Mouse (Mus musculus): ENCODE results near the gene Tnfrsf22. TPM values are rescaled to one million over a fixed set of nuclear protein-coding genes. Genes with fewer than 3 reads are reported as not detected.
"Not testable (repeated sequence)": the region's sequence is repeated elsewhere in the genome, so short reads cannot be mapped to it uniquely, and the experiment has no call there.

The Tnfrsf22 gene
- polyA plus RNA-seq (2014; fragmentation: Nextera tagmentation; extraction: Ambion mirVana), result 15.1 and 15.7 TPM in 2 replicates

GRCm38 (mm10) chr7:143649034-143649768, at the start of gene Tnfrsf22:
Gene Tnfrsf22 (minus strand): TSS chr7:143649661.
- Histone ChIP-seq H3K4me3 (ENCODE audit: low read length) (peak within 1 kb of the TSS; percentile 67), H3K9me3 (ENCODE audit: control insufficient read depth, low read length) (peaks cover 3% of the 10 kb centered on the region; the same call in 1 of the 2 replicates), H3K4me1 (ENCODE audit: control insufficient read depth, insufficient read depth, low read length) (no peaks in the 10 kb centered on the region), H3K9ac (ENCODE audit: low read depth, low read length) (peak within 1 kb of the TSS; percentile 59), H3K27ac (ENCODE audit: low read depth, low read length) (no peak within 1 kb of the TSS), H3K27me3 (ENCODE audit: control insufficient read depth, insufficient read depth, low read length) (no peaks in the 10 kb centered on the region), H3K36me3 (ENCODE audit: control insufficient read depth, insufficient read depth, low read length) (no peaks in the 10 kb centered on the region), H3K4me2 (replicated peaks; ENCODE audit: low read depth, low read length) (peak within 1 kb of the TSS; percentile 79)
- peak; percentile 97 for ATAC-seq (ENCODE audit: low FRiP score, low TSS enrichment)
- WGBS, result 2% methylated on average over 39 of the region's 39 CpGs

- WGBS, result 61% methylated on average over 2 of the region's 2 CpGs
- ATAC-seq (ENCODE audit: low FRiP score, low TSS enrichment), result no peak
- H3K9ac ChIP-seq (ENCODE audit: low read depth, low read length), result no peak overlapping the region
Observed at GRCm38 (mm10) chr7:143696140-143696539, 46.7 kb upstream of the Tnfrsf22 start.

GRCm38 (mm10) chr7:143694550-143694949, 45.1 kb upstream of the Tnfrsf22 start:
- H3K4me3 ChIP-seq (ENCODE audit: low read length), result no peak overlapping the region
- ATAC-seq (ENCODE audit: low FRiP score, low TSS enrichment), result no peak
- H3K36me3 ChIP-seq (ENCODE audit: control insufficient read depth, insufficient read depth, low read length), result peaks cover 65% of the 10 kb centered on the region
- H3K4me2 ChIP-seq (replicated peaks; ENCODE audit: low read depth, low read length), result no peak overlapping the region
- H3K27ac ChIP-seq (ENCODE audit: low read depth, low read length), result no peak overlapping the region
- WGBS, result 95% methylated on average over 7 of the region's 7 CpGs
- no peak overlapping the region for H3K9ac ChIP-seq (ENCODE audit: low read depth, low read length)
- no peaks in the 10 kb centered on the region for H3K27me3 ChIP-seq (ENCODE audit: control insufficient read depth, insufficient read depth, low read length)
- no peaks in the 10 kb centered on the region; the same call in 1 of the 2 replicates for H3K9me3 ChIP-seq (ENCODE audit: control insufficient read depth, low read length)
- H3K4me1 ChIP-seq (ENCODE audit: control insufficient read depth, insufficient read depth, low read length), result no peaks in the 10 kb centered on the region

More at GRCm38 (mm10) chr7:143696140-143696539, 46.7 kb upstream of the Tnfrsf22 start:
- Histone ChIP-seq H3K9me3 (ENCODE audit: control insufficient read depth, low read length) (no peaks in the 10 kb centered on the region; the same call in 1 of the 2 replicates), H3K27me3 (ENCODE audit: control insufficient read depth, insufficient read depth, low read length) (no peaks in the 10 kb centered on the region), H3K4me1 (ENCODE audit: control insufficient read depth, insufficient read depth, low read length) (no peaks in the 10 kb centered on the region), H3K4me2 (replicated peaks; ENCODE audit: low read depth, low read length) (no peak overlapping the region), H3K4me3 (ENCODE audit: low read length) (no peak overlapping the region), H3K36me3 (ENCODE audit: control insufficient read depth, insufficient read depth, low read length) (peaks cover 52% of the 10 kb centered on the region), H3K27ac (ENCODE audit: low read depth, low read length) (no peak overlapping the region)

- Histone ChIP-seq H3K9ac (ENCODE audit: low read depth, low read length) (no peak overlapping the region), H3K9me3 (ENCODE audit: control insufficient read depth, low read length) (no peaks in the 10 kb centered on the region; the same call in 1 of the 2 replicates), H3K4me1 (ENCODE audit: control insufficient read depth, insufficient read depth, low read length) (no peaks in the 10 kb centered on the region), H3K4me3 (ENCODE audit: low read length) (no peak overlapping the region), H3K27ac (ENCODE audit: low read depth, low read length) (no peak overlapping the region), H3K36me3 (ENCODE audit: control insufficient read depth, insufficient read depth, low read length) (peaks cover 76% of the 10 kb centered on the region), H3K4me2 (replicated peaks; ENCODE audit: low read depth, low read length) (no peak overlapping the region), H3K27me3 (ENCODE audit: control insufficient read depth, insufficient read depth, low read length) (no peaks in the 10 kb centered on the region)
- WGBS, result 89% methylated on average over 12 of the region's 12 CpGs
- ATAC-seq (ENCODE audit: low FRiP score, low TSS enrichment), result no peak
Observed at GRCm38 (mm10) chr7:143692746-143693510, 43.5 kb upstream of the Tnfrsf22 start.

GRCm38 (mm10) chr7:143691909-143692308, 42.4 kb upstream of the Tnfrsf22 start:
- Histone ChIP-seq H3K4me2 (replicated peaks; ENCODE audit: low read depth, low read length) (no peak overlapping the region), H3K9ac (ENCODE audit: low read depth, low read length) (no peak overlapping the region), H3K36me3 (ENCODE audit: control insufficient read depth, insufficient read depth, low read length) (peaks cover 76% of the 10 kb centered on the region), H3K4me3 (ENCODE audit: low read length) (no peak overlapping the region), H3K27ac (ENCODE audit: low read depth, low read length) (no peak overlapping the region), H3K9me3 (ENCODE audit: control insufficient read depth, low read length) (no peaks in the 10 kb centered on the region; the same call in 1 of the 2 replicates), H3K27me3 (ENCODE audit: control insufficient read depth, insufficient read depth, low read length) (no peaks in the 10 kb centered on the region), H3K4me1 (ENCODE audit: control insufficient read depth, insufficient read depth, low read length) (no peaks in the 10 kb centered on the region)
- 89% methylated on average over 4 of the region's 4 CpGs for WGBS
- ATAC-seq (ENCODE audit: low FRiP score, low TSS enrichment), result no peak

GRCm38 (mm10) chr7:143691181-143691580, 41.7 kb upstream of the Tnfrsf22 start:
- Histone ChIP-seq H3K4me3 (ENCODE audit: low read length) (no peak overlapping the region), H3K4me1 (ENCODE audit: control insufficient read depth, insufficient read depth, low read length) (no peaks in the 10 kb centered on the region), H3K4me2 (replicated peaks; ENCODE audit: low read depth, low read length) (no peak overlapping the region), H3K36me3 (ENCODE audit: control insufficient read depth, insufficient read depth, low read length) (peaks cover 76% of the 10 kb centered on the region), H3K27ac (ENCODE audit: low read depth, low read length) (no peak overlapping the region), H3K27me3 (ENCODE audit: control insufficient read depth, insufficient read depth, low read length) (no peaks in the 10 kb centered on the region), H3K9me3 (ENCODE audit: control insufficient read depth, low read length) (no peaks in the 10 kb centered on the region; the same call in 1 of the 2 replicates), H3K9ac (ENCODE audit: low read depth, low read length) (no peak overlapping the region)
- WGBS, result 91% methylated on average over 5 of the region's 5 CpGs
- no peak for ATAC-seq (ENCODE audit: low FRiP score, low TSS enrichment)

- Histone ChIP-seq H3K4me2 (replicated peaks; ENCODE audit: low read depth, low read length) (no peak overlapping the region), H3K9me3 (ENCODE audit: control insufficient read depth, low read length) (no peaks in the 10 kb centered on the region), H3K4me3 (ENCODE audit: low read length) (no peak overlapping the region), H3K36me3 (ENCODE audit: control insufficient read depth, insufficient read depth, low read length) (peaks cover 65% of the 10 kb centered on the region), H3K9ac (ENCODE audit: low read depth, low read length) (no peak overlapping the region), H3K4me1 (ENCODE audit: control insufficient read depth, insufficient read depth, low read length) (no peaks in the 10 kb centered on the region), H3K27me3 (ENCODE audit: control insufficient read depth, insufficient read depth, low read length) (no peaks in the 10 kb centered on the region), H3K27ac (ENCODE audit: low read depth, low read length) (no peak overlapping the region)
- no peak for ATAC-seq (ENCODE audit: low FRiP score, low TSS enrichment)
- 81% methylated on average over 4 of the region's 4 CpGs for WGBS
Observed at GRCm38 (mm10) chr7:143689946-143690345, 40.5 kb upstream of the Tnfrsf22 start.

- Histone ChIP-seq H3K27me3 (ENCODE audit: control insufficient read depth, insufficient read depth, low read length) (no peaks in the 10 kb centered on the region), H3K9ac (ENCODE audit: low read depth, low read length) (no peak overlapping the region), H3K4me1 (ENCODE audit: control insufficient read depth, insufficient read depth, low read length) (no peaks in the 10 kb centered on the region), H3K9me3 (ENCODE audit: control insufficient read depth, low read length) (no peaks in the 10 kb centered on the region), H3K4me3 (ENCODE audit: low read length) (no peak overlapping the region), H3K27ac (ENCODE audit: low read depth, low read length) (no peak overlapping the region), H3K4me2 (replicated peaks; ENCODE audit: low read depth, low read length) (no peak overlapping the region), H3K36me3 (ENCODE audit: control insufficient read depth, insufficient read depth, low read length) (peaks cover 61% of the 10 kb centered on the region)
- no peak for ATAC-seq (ENCODE audit: low FRiP score, low TSS enrichment)
- WGBS, result 84% methylated on average over 7 of the region's 7 CpGs
Observed at GRCm38 (mm10) chr7:143689481-143689880, 40.0 kb upstream of the Tnfrsf22 start.

GRCm38 (mm10) chr7:143686676-143687075, 37.2 kb upstream of the Tnfrsf22 start:
- not testable (repeated sequence) for ATAC-seq (ENCODE audit: low FRiP score, low TSS enrichment); H3K4me3 ChIP-seq (ENCODE audit: low read length); H3K4me2 ChIP-seq (replicated peaks; ENCODE audit: low read depth, low read length); H3K4me1 ChIP-seq (ENCODE audit: control insufficient read depth, insufficient read depth, low read length); H3K27me3 ChIP-seq (ENCODE audit: control insufficient read depth, insufficient read depth, low read length); H3K9me3 ChIP-seq (ENCODE audit: control insufficient read depth, low read length); H3K9ac ChIP-seq (ENCODE audit: low read depth, low read length); H3K27ac ChIP-seq (ENCODE audit: low read depth, low read length)
- 74% methylated on average over 3 of the region's 3 CpGs for WGBS
- peaks cover 34% of the 10 kb centered on the region for H3K36me3 ChIP-seq (ENCODE audit: control insufficient read depth, insufficient read depth, low read length)

Data from kidney, embryonic 14.5 days (tissue).